Mouse (Mus musculus) hindbrain, embryonic 10.5 days (tissue): ENCODE results near the gene A630001G21Rik. TPM values are rescaled to one million over a fixed set of nuclear protein-coding genes. Genes with fewer than 3 reads are reported as not detected.
A peak's percentile ranks its signal among the peaks of the same experiment; 100 is the strongest.
"Not testable (repeated sequence)": the region's sequence is repeated elsewhere in the genome, so short reads cannot be mapped to it uniquely, and the experiment has no call there.

Experiments
- DNase-seq: peaks from one replicate; pipeline ENCODE4 v3.0.0-alpha.2; 2017; ENCODE audit warnings: low spot score
- H3K27ac ChIP-seq: fragments of 300-500 bp; sonication (generic); 2 replicates; pipeline ENCODE4 v1.5.1; 2016; ENCODE audit warnings: mild to moderate bottlenecking, moderate library complexity
- H3K27me3 ChIP-seq: fragments of 300-500 bp; sonication (generic); 2 replicates; pipeline ENCODE4 v1.6.1; 2016; ENCODE audit warnings: mild to moderate bottlenecking; ENCODE audit not compliant: poor library complexity, insufficient read depth, severe bottlenecking
- H3K36me3 ChIP-seq: fragments of 300-500 bp; sonication (generic); 2 replicates; pipeline ENCODE4 v1.6.1; 2016; ENCODE audit warnings: mild to moderate bottlenecking, moderate library complexity
- H3K4me1 ChIP-seq: fragments of 300-500 bp; sonication (generic); replicated peaks from 2 replicates; pipeline ENCODE4 v1.6.1; 2016; ENCODE audit warnings: mild to moderate bottlenecking
- H3K4me3 ChIP-seq: fragments of 300-500 bp; sonication (generic); 2 replicates; pipeline ENCODE4 v1.5.1; 2016; ENCODE audit warnings: mild to moderate bottlenecking, moderate library complexity
- H3K9me3 ChIP-seq: fragments of 300-500 bp; sonication (generic); 2 replicates; pipeline ENCODE4 v1.6.1; 2016; ENCODE audit warnings: mild to moderate bottlenecking, moderate library complexity
- WGBS: fragments of 180-500 bp; shearing (Covaris S2); methylation state at CpG from one replicate; pipeline ENCODE4 v1.1.7; 2016; 5-methylcytosine and 5-hydroxymethylcytosine counted together
- polyA plus RNA-seq: library from polyadenylated mRNA; unstranded; fragments of >200 nt; fragmentation: Nextera tagmentation; extraction: Ambion mirVana; gene quantifications from 2 replicates; pipeline ENCODE4 v1.2.1, GENCODE M21; 2016

A630001G21Rik gene
- polyA plus RNA-seq = 1.3 and 1.4 TPM in 2 replicates

GRCm38 (mm10) chr1:85778436-85778835 lies at the start of gene A630001G21Rik:
Gene A630001G21Rik (minus strand): TSS chr1:85778643.
- Histone ChIP-seq H3K4me3 (no peak within 1 kb of the TSS), H3K27ac (no peak within 1 kb of the TSS), H3K27me3 (no peaks in the 10 kb centered on the region), H3K4me1 (no peaks in the 10 kb centered on the region), H3K9me3 (no peaks in the 10 kb centered on the region), H3K36me3 (no peaks in the 10 kb centered on the region)
- WGBS = 94% methylated on average over 4 of the region's 4 CpGs
- DNase-seq = no peak

- Histone ChIP-seq H3K27ac (no peak overlapping the region), H3K27me3 (no peaks in the 10 kb centered on the region), H3K4me3 (no peak overlapping the region), H3K36me3 (peaks cover 53% of the 10 kb centered on the region), H3K9me3 (no peaks in the 10 kb centered on the region), H3K4me1 (no peaks in the 10 kb centered on the region)
- WGBS = 91% methylated on average over 5 of the region's 5 CpGs
- DNase-seq = no peak
Measured at GRCm38 (mm10) chr1:85827166-85827565, 48.7 kb upstream of the A630001G21Rik start.

- no peak for DNase-seq
- Histone ChIP-seq H3K27me3 (no peaks in the 10 kb centered on the region), H3K36me3 (peaks cover 73% of the 10 kb centered on the region), H3K4me1 (no peaks in the 10 kb centered on the region), H3K4me3 (no peak overlapping the region), H3K27ac (no peak overlapping the region), H3K9me3 (no peaks in the 10 kb centered on the region)
- 89% methylated on average over 3 of the region's 3 CpGs for WGBS
Measured at GRCm38 (mm10) chr1:85824905-85825304, 46.5 kb upstream of the A630001G21Rik start.

GRCm38 (mm10) chr1:85822239-85822638 lies 43.8 kb upstream of the A630001G21Rik start:
- Histone ChIP-seq H3K36me3 (peaks cover 77% of the 10 kb centered on the region), H3K4me3 (no peak overlapping the region), H3K27ac (no peak overlapping the region), H3K9me3 (peaks cover 5% of the 10 kb centered on the region; the same call in 1 of the 2 replicates), H3K4me1 (no peaks in the 10 kb centered on the region), H3K27me3 (no peaks in the 10 kb centered on the region)
- 95% methylated on average over 8 of the region's 8 CpGs for WGBS
- DNase-seq = no peak

- Histone ChIP-seq H3K4me1 (no peaks in the 10 kb centered on the region), H3K27ac (no peak overlapping the region), H3K36me3 (peaks cover 66% of the 10 kb centered on the region), H3K4me3 (no peak overlapping the region), H3K27me3 (no peaks in the 10 kb centered on the region), H3K9me3 (peaks cover 5% of the 10 kb centered on the region; the same call in 1 of the 2 replicates)
- WGBS = 96% methylated on average over 1 of the region's 1 CpGs
- DNase-seq = no peak
Measured at GRCm38 (mm10) chr1:85819695-85820094, 41.3 kb upstream of the A630001G21Rik start.

GRCm38 (mm10) chr1:85818121-85818520 lies 39.7 kb upstream of the A630001G21Rik start:
- DNase-seq = no peak
- H3K4me3 ChIP-seq = no peak overlapping the region
- 94% methylated on average over 6 of the region's 6 CpGs for WGBS
- peaks cover 56% of the 10 kb centered on the region for H3K36me3 ChIP-seq
- 0 out of 2 replicates have a peak, but pooled peaks cover 3% of the 10 kb centered on the region for H3K4me1 ChIP-seq
- no peak overlapping the region for H3K27ac ChIP-seq
- H3K9me3 ChIP-seq = peaks cover 5% of the 10 kb centered on the region; the same call in 1 of the 2 replicates
- no peaks in the 10 kb centered on the region for H3K27me3 ChIP-seq

GRCm38 (mm10) chr1:85814213-85814612 lies 35.8 kb upstream of the A630001G21Rik start:
- peaks cover 17% of the 10 kb centered on the region for H3K36me3 ChIP-seq
- not testable (repeated sequence) for H3K9me3 ChIP-seq, H3K4me3 ChIP-seq, H3K27me3 ChIP-seq, DNase-seq, H3K27ac ChIP-seq
- H3K4me1 ChIP-seq = peaks cover 11% of the 10 kb centered on the region

GRCm38 (mm10) chr1:85810787-85811186 lies 32.3 kb upstream of the A630001G21Rik start:
- Histone ChIP-seq H3K27ac (no peak overlapping the region), H3K4me1 (peaks cover 11% of the 10 kb centered on the region), H3K9me3 (no peaks in the 10 kb centered on the region), H3K27me3 (no peaks in the 10 kb centered on the region), H3K4me3 (no peak overlapping the region), H3K36me3 (no peaks in the 10 kb centered on the region)
- DNase-seq = no peak
- WGBS = 93% methylated on average over 2 of the region's 2 CpGs

GRCm38 (mm10) chr1:85810343-85810742 lies 31.9 kb upstream of the A630001G21Rik start:
- H3K4me3 ChIP-seq = no peak overlapping the region
- WGBS = 84% methylated on average over 2 of the region's 2 CpGs

GRCm38 (mm10) chr1:85809256-85809655 lies 30.8 kb upstream of the A630001G21Rik start:
- Histone ChIP-seq H3K9me3 (no peaks in the 10 kb centered on the region), H3K36me3 (no peaks in the 10 kb centered on the region), H3K27me3 (no peaks in the 10 kb centered on the region), H3K4me3 (no peak overlapping the region), H3K4me1 (peaks cover 11% of the 10 kb centered on the region), H3K27ac (no peak overlapping the region)
- WGBS = 83% methylated on average over 4 of the region's 4 CpGs
- no peak for DNase-seq

More at GRCm38 (mm10) chr1:85810343-85810742, 31.9 kb upstream of the A630001G21Rik start:
- Histone ChIP-seq H3K4me1 (peaks cover 11% of the 10 kb centered on the region), H3K27me3 (no peaks in the 10 kb centered on the region), H3K27ac (no peak overlapping the region), H3K9me3 (no peaks in the 10 kb centered on the region), H3K36me3 (no peaks in the 10 kb centered on the region)
- DNase-seq = no peak

GRCm38 (mm10) chr1:85804551-85804950 lies 26.1 kb upstream of the A630001G21Rik start:
- no peaks in the 10 kb centered on the region for H3K9me3 ChIP-seq
- DNase-seq = no peak
- H3K4me1 ChIP-seq = peaks cover under 1% of the 10 kb centered on the region
- H3K4me3 ChIP-seq = no peak overlapping the region
- no peaks in the 10 kb centered on the region for H3K36me3 ChIP-seq
- no peak overlapping the region for H3K27ac ChIP-seq
- WGBS = 95% methylated on average over 8 of the region's 8 CpGs
- no peaks in the 10 kb centered on the region for H3K27me3 ChIP-seq

GRCm38 (mm10) chr1:85802517-85802916 lies 24.1 kb upstream of the A630001G21Rik start:
- H3K9me3 ChIP-seq = no peaks in the 10 kb centered on the region
- 0 out of 2 replicates have a peak, but pooled peaks cover 4% of the 10 kb centered on the region for H3K4me1 ChIP-seq
- no peaks in the 10 kb centered on the region for H3K27me3 ChIP-seq
- no peak for DNase-seq
- no peak overlapping the region for H3K27ac ChIP-seq
- no peaks in the 10 kb centered on the region for H3K36me3 ChIP-seq
- 93% methylated on average over 1 of the region's 1 CpGs for WGBS
- no peak overlapping the region for H3K4me3 ChIP-seq

- no peaks in the 10 kb centered on the region for H3K9me3 ChIP-seq
- H3K27ac ChIP-seq = no peak overlapping the region
- peaks cover 20% of the 10 kb centered on the region for H3K4me1 ChIP-seq
- no peaks in the 10 kb centered on the region for H3K27me3 ChIP-seq
- peaks cover 17% of the 10 kb centered on the region for H3K36me3 ChIP-seq
- 87% methylated on average over 1 of the region's 1 CpGs for WGBS
- no peak overlapping the region for H3K4me3 ChIP-seq
- DNase-seq = no peak
Measured at GRCm38 (mm10) chr1:85799776-85800175, 21.3 kb upstream of the A630001G21Rik start.

- DNase-seq = no peak
- Histone ChIP-seq H3K36me3 (peaks cover 17% of the 10 kb centered on the region), H3K9me3 (no peaks in the 10 kb centered on the region), H3K4me3 (peak overlapping the region; percentile 98), H3K27me3 (no peaks in the 10 kb centered on the region), H3K4me1 (peaks cover 24% of the 10 kb centered on the region), H3K27ac (no peak overlapping the region)
- 71% methylated on average over 3 of the region's 3 CpGs for WGBS
Measured at GRCm38 (mm10) chr1:85795196-85795595, 16.8 kb upstream of the A630001G21Rik start.
